Mouse (Mus musculus) heart, adult 2 months (tissue): Measurements from ENCODE around the gene Aarsd1.
"Not testable (repeated sequence)": the region's sequence is repeated elsewhere in the genome, so short reads cannot be mapped to it uniquely, and the experiment has no call there.

Experiments
- CTCF ChIP-seq: fragments of 200-600 bp; IDR thresholded peaks from 2 replicates; pipeline ENCODE4 v1.8.1; 2022; ENCODE audit warnings: antibody characterized with exemption, mild to moderate bottlenecking, moderate library complexity
- EP300 ChIP-seq: fragments of 200-500 bp; IDR thresholded peaks from 2 replicates; pipeline ENCODE4 v1.6.1; 2011; ENCODE audit warnings: low read depth, low read length, control low read depth; ENCODE audit not compliant: insufficient read depth
- POLR2A ChIP-seq: fragments of 200-500 bp; IDR thresholded peaks from 2 replicates; pipeline ENCODE4 v1.6.1; 2011; ENCODE audit warnings: mild to moderate bottlenecking, low read depth, low read length, control low read depth; ENCODE audit not compliant: insufficient read depth

DNA sequence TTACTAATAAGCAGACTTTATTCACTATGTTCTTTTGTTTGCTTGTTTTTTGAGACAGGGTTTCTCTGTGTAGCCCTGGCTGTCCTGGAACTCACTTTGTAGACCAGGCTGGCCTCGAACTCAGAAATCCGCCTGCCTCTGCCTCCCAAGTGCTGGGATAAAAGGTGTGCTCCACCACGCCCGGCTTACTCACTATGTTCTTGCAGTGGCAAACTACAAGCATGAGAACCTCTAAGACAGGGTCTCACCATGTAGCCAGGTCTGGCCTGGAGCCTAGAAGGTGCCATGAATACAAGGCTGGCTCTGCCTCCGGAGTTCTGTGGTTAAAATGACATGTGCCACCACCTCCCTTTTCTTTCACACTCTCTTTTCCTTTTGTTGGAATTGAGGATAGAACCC is 49.1 kb upstream of the Aarsd1 start:
- TF ChIP-seq CTCF, POLR2A, EP300: not testable (repeated sequence)
